ENCODE assay signal across 8 mouse cellular contexts in the genomic region with DNA sequence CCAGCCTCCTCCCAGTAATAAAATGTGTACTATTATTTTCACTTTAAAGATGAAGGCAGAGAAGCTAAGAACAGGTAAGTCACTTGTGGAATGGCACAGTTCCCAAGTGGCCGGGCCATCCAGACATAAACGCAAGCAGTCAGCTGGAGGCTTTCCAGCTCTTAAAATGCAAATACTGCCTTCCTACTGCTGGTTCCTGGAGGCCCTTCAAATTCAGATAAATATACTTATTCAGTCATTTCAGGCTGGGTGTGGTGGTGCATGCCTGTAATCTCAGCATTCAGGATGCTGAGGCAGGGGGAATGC. TPM values are rescaled to one million over a fixed set of nuclear protein-coding genes. Genes with fewer than 3 reads are reported as not detected.
DNase-seq lines count a peak whose midpoint lies in the region; ATAC-seq and TF ChIP-seq lines count a peak whose summit lies in the region.

No protein-coding gene starts in this region.

- peak overlapping the region; percentile 73; the same call in 1 of the 2 replicates for H3K4me2 ChIP-seq in midbrain, embryonic 11.5 days

- intact Hi-C loops in gastrocnemius, adult 2 months (cut with DNase I), result loop anchor here (2.0 to 5.0 kb wide), 2 partner anchors 19 to 57 kb away; no protein-coding TSS in a partner anchor
- intact Hi-C loops in gastrocnemius, postnatal 14 days (cut with DNase I; ENCODE audit: low total_unique reads), result no loop called here

- no peak for TF ChIP-seq CTCF in gastrocnemius, adult 2 months (IDR thresholded peaks at IDR 0.05)

- H3K9ac ChIP-seq in midbrain, embryonic 11.5 days (ENCODE audit: low read length), result no peak overlapping the region

- no peak for ATAC-seq in midbrain, embryonic 11.5 days (ENCODE audit: low FRiP score)

- H3K4me3 ChIP-seq in gastrocnemius, adult 2 months, result peak overlapping the region; percentile 88
- H3K4me3 ChIP-seq in forebrain, embryonic 10.5 days, result peak overlapping the region; percentile 61; the same call in 1 of the 2 replicates
- no peak overlapping the region for H3K4me3 ChIP-seq in midbrain, embryonic 11.5 days (ENCODE audit: low read depth, low read length)

- no peak for DNase-seq in gastrocnemius, adult 2 months
- DNase-seq in gastrocnemius, postnatal 14 days, result no peak
- no peak for DNase-seq in forebrain, embryonic 10.5 days (ENCODE audit: extremely low spot score, low spot score)
- peak; percentile 44 to 60 for DNase-seq in kidney, postnatal 25 days
- DNase-seq in midbrain, embryonic 11.5 days (ENCODE audit: low spot score, missing footprints), result no peak
- DNase-seq in left cerebral cortex, adult 11 months (ENCODE audit: low spot score), result no peak
- no peak for DNase-seq in urinary bladder, postnatal 10 days (ENCODE audit: low spot score)
- DNase-seq in layer of hippocampus, postnatal 14 days (ENCODE audit: low spot score in 2 of 2), result no peak

- H3K36me3 ChIP-seq in forebrain, embryonic 10.5 days (replicated peaks), result no peaks in the 10 kb centered on the region
- H3K36me3 ChIP-seq in midbrain, embryonic 11.5 days (ENCODE audit: control insufficient read depth, insufficient read depth, low read length), result no peaks in the 10 kb centered on the region

- H3K9me3 ChIP-seq in forebrain, embryonic 10.5 days, result no peaks in the 10 kb centered on the region
- H3K9me3 ChIP-seq in midbrain, embryonic 11.5 days (ENCODE audit: control insufficient read depth, low read length), result no peaks in the 10 kb centered on the region; the same call in 1 of the 2 replicates

- WGBS in forebrain, embryonic 10.5 days, result 59% methylated on average over 2 of the region's 2 CpGs
- 45% methylated on average over 2 of the region's 2 CpGs for WGBS in midbrain, embryonic 11.5 days

- H3K4me1 ChIP-seq in forebrain, embryonic 10.5 days, result peaks cover 19% of the 10 kb centered on the region
- H3K4me1 ChIP-seq in midbrain, embryonic 11.5 days (ENCODE audit: control insufficient read depth, insufficient read depth, low read length), result peaks cover 15% of the 10 kb centered on the region

- peak overlapping the region; percentile 89 for H3K27ac ChIP-seq in gastrocnemius, adult 2 months
- H3K27ac ChIP-seq in forebrain, embryonic 10.5 days, result peak overlapping the region; percentile 90
- H3K27ac ChIP-seq in midbrain, embryonic 11.5 days (ENCODE audit: low read depth, low read length), result no peak overlapping the region

- 0 out of 2 replicates have a peak, but pooled peaks cover 4% of the 10 kb centered on the region for H3K27me3 ChIP-seq in forebrain, embryonic 10.5 days (ENCODE audit: poor library complexity, severe bottlenecking)
- H3K27me3 ChIP-seq in midbrain, embryonic 11.5 days (ENCODE audit: control insufficient read depth, insufficient read depth, low read length), result no peaks in the 10 kb centered on the region

RNA-seq across cellular contexts. Expression of a gene that starts 39.0 kb away (rescaled TPM):
- under 1 TPM in 1 of 2 experiments, not detected in 1; 0.10 TPM for total RNA-seq in gastrocnemius, adult 2 months (2021)
- under 1 TPM in 1 of 2 experiments, not detected in 1; 0.12 TPM for total RNA-seq in gastrocnemius, postnatal 14 days (2021)
- polyA plus RNA-seq in forebrain, embryonic 10.5 days (2016; fragmentation: Nextera tagmentation; extraction: Ambion mirVana), result 0.05 TPM in 1 of 2 replicates, not detected in the other
- 0.05 and 0.10 TPM in 2 replicates for polyA plus RNA-seq in midbrain, embryonic 11.5 days (2014; fragmentation: Nextera tagmentation; extraction: Ambion mirVana)
- under 1 TPM; 0.09 to 0.57 TPM for total RNA-seq in layer of hippocampus, postnatal 14 days (2021)

Comparison
In these comparisons a context has a peak if more than half of its experiments do, and no peak if none do; other contexts are left out.
1. DNase-seq: peak in kidney, postnatal 25 days (2 of 2); none in gastrocnemius, adult 2 months (single experiment), gastrocnemius, postnatal 14 days (single experiment), forebrain, embryonic 10.5 days (single experiment), midbrain, embryonic 11.5 days (single experiment), left cerebral cortex, adult 11 months (single experiment), urinary bladder, postnatal 10 days (single experiment) and layer of hippocampus, postnatal 14 days (0 of 2).